Mouse (Mus musculus): ENCODE measurements around the gene Rpl37a. TPM values are rescaled to one million over a fixed set of nuclear protein-coding genes. Genes with fewer than 3 reads are reported as not detected.
A peak's percentile ranks its signal among the peaks of the same experiment; 100 is the strongest.

Rpl37a gene
- polyA plus RNA-seq, 1 experiment = 3,206 TPM

DNA sequence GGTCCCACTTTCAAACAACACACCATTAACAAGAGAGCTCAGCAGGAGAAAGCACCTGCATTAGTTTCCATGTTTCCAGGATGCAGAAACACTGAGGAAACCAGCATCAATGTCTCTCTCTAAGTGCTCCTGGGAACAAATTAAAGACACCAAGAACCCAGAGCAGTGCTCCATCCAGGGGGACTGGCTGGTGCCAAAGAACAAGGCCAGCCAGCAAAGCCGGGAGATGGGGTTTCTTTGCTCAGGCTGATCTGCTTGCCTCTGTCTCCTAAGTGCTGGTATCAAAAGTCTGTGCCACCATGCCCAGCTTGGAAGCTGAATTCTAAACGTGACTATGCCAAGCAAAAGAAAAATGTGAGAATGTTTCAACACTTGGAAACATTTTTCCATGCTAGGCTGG is 5.3 kb downstream of the Rpl37a start:
- TF ChIP-seq CTCF (IDR thresholded peaks at IDR 0.05; ENCODE audit: control insufficient read depth, insufficient read depth, insufficient read length) = no peak
- TF ChIP-seq MAX (IDR thresholded peaks at IDR 0.05) = no peak
- no peak for TF ChIP-seq FOSL1 (IDR thresholded peaks at IDR 0.05; ENCODE audit: insufficient read depth, low read length, poor library complexity, severe bottlenecking)
- Histone ChIP-seq H3K4me3 (ENCODE audit: insufficient read depth, poor library complexity, severe bottlenecking) (no peak overlapping the region), H3K27me3 (ENCODE audit: control insufficient read depth, insufficient read depth, insufficient read length) (no peaks in the 10 kb centered on the region), H3K79me2 (ENCODE audit: control insufficient read depth, insufficient read depth) (peaks cover 36% of the 10 kb centered on the region), H3K79me3 (ENCODE audit: low read depth) (peaks cover 24% of the 10 kb centered on the region), H3ac (ENCODE audit: control insufficient read depth, insufficient read length, low read depth) (no peak overlapping the region), H3K36me3 (ENCODE audit: control insufficient read depth, insufficient read depth) (peaks cover 39% of the 10 kb centered on the region)

DNA sequence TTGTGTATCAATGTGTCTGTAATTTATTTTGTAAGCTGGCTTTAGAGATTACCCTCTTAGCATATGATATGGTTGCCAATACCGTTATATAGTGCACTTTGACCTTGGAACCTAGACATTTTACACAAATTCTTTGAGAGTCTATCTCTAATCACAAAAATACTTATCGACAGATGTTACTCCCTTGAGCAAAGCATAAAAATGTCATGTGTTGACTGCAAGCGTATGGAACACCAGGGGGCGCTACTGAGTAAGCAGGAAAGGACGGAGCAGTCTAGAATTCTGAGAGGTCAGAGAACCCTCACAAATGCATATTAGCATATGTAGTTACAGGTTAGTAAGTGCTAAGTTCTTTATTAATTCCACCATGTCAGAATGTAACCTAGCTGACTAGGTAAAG is 5.8 kb downstream of the Rpl37a start:
- Histone ChIP-seq H3ac (ENCODE audit: control insufficient read depth, insufficient read length, low read depth) (no peak overlapping the region), H3K4me3 (ENCODE audit: insufficient read depth, poor library complexity, severe bottlenecking) (no peak overlapping the region), H3K79me2 (ENCODE audit: control insufficient read depth, insufficient read depth) (peaks cover 31% of the 10 kb centered on the region), H3K36me3 (ENCODE audit: control insufficient read depth, insufficient read depth) (peaks cover 38% of the 10 kb centered on the region), H3K27me3 (ENCODE audit: control insufficient read depth, insufficient read depth, insufficient read length) (no peaks in the 10 kb centered on the region), H3K79me3 (ENCODE audit: low read depth) (peaks cover 19% of the 10 kb centered on the region)
- peak; percentile 42 for TF ChIP-seq CTCF (IDR thresholded peaks at IDR 0.05; ENCODE audit: control insufficient read depth, insufficient read depth, insufficient read length)
- TF ChIP-seq FOSL1 (IDR thresholded peaks at IDR 0.05; ENCODE audit: insufficient read depth, low read length, poor library complexity, severe bottlenecking) = no peak
- TF ChIP-seq MYOD1 (IDR thresholded peaks at IDR 0.05; ENCODE audit: control insufficient read depth, insufficient read length, low read depth) = no peak
- no peak for TF ChIP-seq MAX (IDR thresholded peaks at IDR 0.05)

DNA sequence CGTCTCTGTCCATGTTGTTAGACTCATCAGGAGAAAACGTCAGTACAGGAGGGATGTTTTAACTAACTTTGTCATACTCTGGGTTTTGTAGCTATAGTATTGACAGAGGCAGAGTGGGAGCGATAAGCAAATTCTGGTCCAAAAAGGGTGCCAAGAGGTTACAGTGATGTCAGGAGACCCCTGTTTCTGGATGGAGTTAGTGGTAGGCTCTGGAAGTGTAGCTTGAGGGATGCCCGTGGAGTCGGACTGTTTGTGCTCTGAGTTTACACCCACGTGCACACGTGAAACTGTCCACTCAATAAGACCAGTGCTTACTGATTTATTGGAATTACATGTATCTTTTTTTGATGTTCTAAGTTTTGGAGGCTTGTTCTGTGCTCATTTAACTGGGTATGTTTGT is 6.5 kb downstream of the Rpl37a start:
- no peaks in the 10 kb centered on the region for H3K27me3 ChIP-seq (ENCODE audit: control insufficient read depth, insufficient read depth, insufficient read length)
- H3K79me3 ChIP-seq (ENCODE audit: low read depth) = peaks cover 13% of the 10 kb centered on the region
- H3K4me3 ChIP-seq (ENCODE audit: insufficient read depth, poor library complexity, severe bottlenecking) = no peak overlapping the region
- H3K79me2 ChIP-seq (ENCODE audit: control insufficient read depth, insufficient read depth) = peaks cover 24% of the 10 kb centered on the region
- H3K36me3 ChIP-seq (ENCODE audit: control insufficient read depth, insufficient read depth) = peaks cover 32% of the 10 kb centered on the region
- no peak overlapping the region for H3ac ChIP-seq (ENCODE audit: control insufficient read depth, insufficient read length, low read depth)
- no peak for TF ChIP-seq CTCF (IDR thresholded peaks at IDR 0.05; ENCODE audit: control insufficient read depth, insufficient read depth, insufficient read length)
- no peak for TF ChIP-seq USF1 (IDR thresholded peaks at IDR 0.05; ENCODE audit: low read depth)
- TF ChIP-seq MYOD1 (IDR thresholded peaks at IDR 0.05; ENCODE audit: control insufficient read depth, insufficient read length, low read depth) = no peak
- no peak for TF ChIP-seq MYOG (IDR thresholded peaks at IDR 0.05; ENCODE audit: control insufficient read depth, extremely low read depth, insufficient read length)
- no peak for TF ChIP-seq MAX (IDR thresholded peaks at IDR 0.05)
- TF ChIP-seq FOSL1 (IDR thresholded peaks at IDR 0.05; ENCODE audit: insufficient read depth, low read length, poor library complexity, severe bottlenecking) = no peak
- TF ChIP-seq CEBPB (IDR thresholded peaks at IDR 0.05; ENCODE audit: low read depth) = no peak

DNA sequence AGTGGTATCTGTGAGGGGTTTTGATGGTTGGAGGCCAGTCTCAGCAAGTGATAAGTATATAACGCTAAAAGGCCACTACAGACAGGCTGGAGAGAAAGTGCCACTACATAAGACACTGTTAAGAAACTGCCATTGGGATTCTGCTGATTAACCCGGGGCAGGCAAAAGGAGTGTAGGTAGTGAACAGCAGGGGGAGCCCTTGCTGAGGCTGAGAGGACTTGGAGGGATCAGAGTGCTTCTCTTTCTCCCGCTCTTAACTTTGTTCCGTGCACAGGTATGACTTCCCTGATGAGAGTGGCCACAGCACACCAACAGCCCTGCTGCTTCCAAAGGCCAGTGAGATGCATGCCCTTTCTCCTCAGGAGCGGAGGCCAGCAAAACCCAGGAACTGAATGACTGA is 7.8 kb downstream of the Rpl37a start:
- H3K79me2 ChIP-seq (ENCODE audit: control insufficient read depth, insufficient read depth) = peaks cover 11% of the 10 kb centered on the region
- H3K4me3 ChIP-seq (ENCODE audit: insufficient read depth, poor library complexity, severe bottlenecking) = no peak overlapping the region
- TF ChIP-seq USF1 (IDR thresholded peaks at IDR 0.05; ENCODE audit: low read depth) (no peak), MYOG (IDR thresholded peaks at IDR 0.05; ENCODE audit: control insufficient read depth, extremely low read depth, insufficient read length) (no peak), MYOD1 (IDR thresholded peaks at IDR 0.05; ENCODE audit: control insufficient read depth, insufficient read length, low read depth) (no peak), CTCF (IDR thresholded peaks at IDR 0.05; ENCODE audit: control insufficient read depth, insufficient read depth, insufficient read length) (peak; percentile 70), FOSL1 (IDR thresholded peaks at IDR 0.05; ENCODE audit: insufficient read depth, low read length, poor library complexity, severe bottlenecking) (no peak), MAX (IDR thresholded peaks at IDR 0.05) (no peak), CEBPB (IDR thresholded peaks at IDR 0.05; ENCODE audit: low read depth) (no peak)
- H3K27me3 ChIP-seq (ENCODE audit: control insufficient read depth, insufficient read depth, insufficient read length) = no peaks in the 10 kb centered on the region
- peaks cover 19% of the 10 kb centered on the region for H3K36me3 ChIP-seq (ENCODE audit: control insufficient read depth, insufficient read depth)
- no peak overlapping the region for H3ac ChIP-seq (ENCODE audit: control insufficient read depth, insufficient read length, low read depth)
- H3K79me3 ChIP-seq (ENCODE audit: low read depth) = peaks cover 1% of the 10 kb centered on the region

DNA sequence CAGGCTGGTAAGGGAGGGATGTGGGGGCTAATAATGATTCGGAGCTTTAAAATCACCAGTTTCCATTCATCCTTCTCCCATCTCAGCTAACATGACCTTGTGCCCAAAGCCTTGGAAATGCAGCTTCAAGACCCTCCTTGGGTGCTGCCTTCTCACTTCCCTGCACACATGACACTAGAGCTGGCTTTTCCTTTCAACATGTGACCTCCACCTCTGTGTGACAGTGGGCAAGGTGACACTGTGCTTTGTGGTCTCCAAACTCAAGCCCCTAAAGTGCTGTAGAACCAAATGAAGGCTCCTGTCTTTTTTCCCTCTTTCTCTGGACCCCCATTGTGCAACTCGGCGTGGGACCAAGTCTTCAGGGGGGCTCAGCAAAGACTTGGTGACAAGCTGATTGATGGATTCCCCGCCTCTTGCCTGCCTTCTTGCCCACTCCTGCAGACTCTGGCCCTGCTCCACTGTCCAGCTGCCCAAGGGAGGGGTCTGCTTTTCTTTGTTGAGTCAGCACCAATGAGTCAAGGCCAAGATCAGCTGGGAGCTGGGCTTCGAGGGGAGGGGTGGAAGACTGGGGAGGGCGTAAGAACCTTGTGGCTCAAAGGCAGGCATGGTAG is 9.1 kb downstream of the Rpl37a start:
- Histone ChIP-seq H3K79me2 (ENCODE audit: control insufficient read depth, insufficient read depth) (no peaks in the 10 kb centered on the region), H3K79me3 (ENCODE audit: low read depth) (no peaks in the 10 kb centered on the region), H3K36me3 (ENCODE audit: control insufficient read depth, insufficient read depth) (peaks cover 5% of the 10 kb centered on the region), H3ac (ENCODE audit: control insufficient read depth, insufficient read length, low read depth) (no peak overlapping the region), H3K27me3 (ENCODE audit: control insufficient read depth, insufficient read depth, insufficient read length) (no peaks in the 10 kb centered on the region), H3K4me3 (ENCODE audit: insufficient read depth, poor library complexity, severe bottlenecking) (no peak overlapping the region)
- no peak for TF ChIP-seq MAX (IDR thresholded peaks at IDR 0.05)
- TF ChIP-seq CEBPB (IDR thresholded peaks at IDR 0.05; ENCODE audit: low read depth) = no peak
- TF ChIP-seq FOSL1 (IDR thresholded peaks at IDR 0.05; ENCODE audit: insufficient read depth, low read length, poor library complexity, severe bottlenecking) = no peak
- TF ChIP-seq USF1 (IDR thresholded peaks at IDR 0.05; ENCODE audit: low read depth) = no peak
- TF ChIP-seq MYOD1 (IDR thresholded peaks at IDR 0.05; ENCODE audit: control insufficient read depth, insufficient read length, low read depth) = no peak
- TF ChIP-seq MYOG (IDR thresholded peaks at IDR 0.05; ENCODE audit: control insufficient read depth, extremely low read depth, insufficient read length) = no peak
- TF ChIP-seq CTCF (IDR thresholded peaks at IDR 0.05; ENCODE audit: control insufficient read depth, insufficient read depth, insufficient read length) = no peak

DNA sequence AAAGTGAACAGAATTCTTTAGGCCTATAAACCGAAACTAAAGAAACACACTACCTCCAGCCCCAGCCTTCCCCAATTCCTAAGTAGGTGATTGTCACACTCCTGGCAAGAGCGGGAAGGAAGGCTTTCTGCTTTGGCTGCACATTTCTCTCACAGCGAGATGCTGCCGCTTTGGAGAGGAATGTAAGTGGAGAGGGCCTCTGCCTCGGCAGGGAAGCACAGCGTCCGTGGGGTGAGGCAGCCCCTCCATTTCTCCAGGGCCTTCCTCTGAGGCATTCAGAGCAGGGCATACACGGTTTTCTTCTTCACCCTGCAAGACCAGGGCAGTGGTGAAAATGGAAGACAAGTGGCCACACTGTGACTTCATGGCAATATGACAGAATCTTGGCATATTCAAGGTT is 11.6 kb downstream of the Rpl37a start:
- Histone ChIP-seq H3K4me3 (ENCODE audit: insufficient read depth, poor library complexity, severe bottlenecking) (no peak overlapping the region), H3K79me2 (ENCODE audit: control insufficient read depth, insufficient read depth) (no peaks in the 10 kb centered on the region), H3K36me3 (ENCODE audit: control insufficient read depth, insufficient read depth) (peaks cover 5% of the 10 kb centered on the region), H3K79me3 (ENCODE audit: low read depth) (no peaks in the 10 kb centered on the region), H3K27me3 (ENCODE audit: control insufficient read depth, insufficient read depth, insufficient read length) (no peaks in the 10 kb centered on the region), H3ac (ENCODE audit: control insufficient read depth, insufficient read length, low read depth) (no peak overlapping the region)
- no peak for TF ChIP-seq CTCF (IDR thresholded peaks at IDR 0.05; ENCODE audit: control insufficient read depth, insufficient read depth, insufficient read length)
- TF ChIP-seq FOSL1 (IDR thresholded peaks at IDR 0.05; ENCODE audit: insufficient read depth, low read length, poor library complexity, severe bottlenecking) = no peak
- no peak for TF ChIP-seq MYOD1 (IDR thresholded peaks at IDR 0.05; ENCODE audit: control insufficient read depth, insufficient read length, low read depth)
- no peak for TF ChIP-seq USF1 (IDR thresholded peaks at IDR 0.05; ENCODE audit: low read depth)
- no peak for TF ChIP-seq MYOG (IDR thresholded peaks at IDR 0.05; ENCODE audit: control insufficient read depth, extremely low read depth, insufficient read length)
- TF ChIP-seq CEBPB (IDR thresholded peaks at IDR 0.05; ENCODE audit: low read depth) = no peak

Data from C2C12 (cell line).